Mouse (Mus musculus): ENCODE data around the gene Pkd1l3. TPM values are rescaled to one million over a fixed set of nuclear protein-coding genes. Genes with fewer than 3 reads are reported as not detected.

Gene Pkd1l3
- polyA plus RNA-seq (2014; fragmentation: Nextera tagmentation; extraction: Ambion mirVana), result 0.20 and 0.36 TPM in 2 replicates

DNA sequence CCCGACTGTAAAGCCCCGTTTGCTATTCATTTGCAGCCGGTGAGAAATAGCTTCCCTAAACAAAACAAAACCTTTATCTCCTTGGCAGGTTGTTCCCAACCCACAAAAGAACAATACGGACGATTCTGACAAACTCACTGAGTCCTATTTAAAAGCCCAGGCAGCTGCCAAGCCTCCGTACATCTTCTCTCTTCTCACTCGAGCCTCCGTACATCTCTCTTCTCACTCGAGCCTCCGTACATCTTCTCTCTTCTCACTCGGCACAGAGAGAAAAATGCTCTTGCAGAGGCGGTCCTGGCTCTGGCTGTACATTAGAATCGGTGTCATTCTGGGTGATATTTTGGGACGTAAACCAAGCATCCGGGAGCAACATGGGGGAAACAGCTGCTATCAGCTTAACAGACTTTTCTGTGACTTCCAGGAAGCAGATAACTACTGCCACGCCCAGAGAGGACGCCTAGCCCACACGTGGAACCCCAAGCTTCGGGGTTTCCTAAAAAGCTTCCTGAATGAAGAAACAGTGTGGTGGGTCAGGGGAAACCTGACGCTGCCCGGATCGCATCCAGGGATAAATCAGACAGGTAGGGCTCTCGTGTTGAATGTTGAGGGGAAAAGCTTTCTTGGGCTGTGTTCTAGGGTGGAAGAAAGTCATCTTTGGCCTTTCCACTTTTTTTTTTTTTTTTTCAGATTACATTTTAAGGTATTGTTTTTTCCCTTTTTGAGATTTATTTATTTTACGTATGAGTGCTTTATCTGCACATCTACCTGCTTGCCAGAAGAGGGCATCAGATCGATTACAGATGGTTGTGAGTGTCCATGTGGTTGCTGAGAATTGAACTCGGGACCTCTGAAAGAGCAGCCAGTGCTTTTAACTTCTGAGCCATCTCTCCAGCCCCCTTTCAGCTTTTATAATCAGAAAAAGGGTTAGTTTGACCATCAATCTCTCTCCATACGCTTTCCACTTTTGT lies at the start of gene Pkd1l3:
TSS of gene Pkd1l3 (plus strand) at position 275 of the 968 bp plus-strand sequence.
- H3K4me2 ChIP-seq, result no peak within 1 kb of the TSS
- 0 out of 2 replicates have a peak, but pooled peaks cover under 1% of the 10 kb centered on the region for H3K9me3 ChIP-seq (ENCODE audit: control insufficient read depth, low read length)
- ATAC-seq (ENCODE audit: low FRiP score), result no peak
- H3K27ac ChIP-seq (ENCODE audit: low read depth, low read length), result no peak within 1 kb of the TSS
- H3K36me3 ChIP-seq (ENCODE audit: control insufficient read depth, insufficient read depth, low read length), result no peaks in the 10 kb centered on the region
- H3K27me3 ChIP-seq (ENCODE audit: control insufficient read depth, insufficient read depth, low read length), result no peaks in the 10 kb centered on the region
- no peak for DNase-seq (ENCODE audit: low spot score, missing footprints)
- H3K4me3 ChIP-seq (ENCODE audit: low read depth, low read length), result no peak within 1 kb of the TSS
- no peaks in the 10 kb centered on the region for H3K4me1 ChIP-seq (ENCODE audit: control insufficient read depth, insufficient read depth, low read length)
- no peak within 1 kb of the TSS for H3K9ac ChIP-seq (ENCODE audit: low read length)
- 66% methylated on average over 27 of the region's 27 CpGs for WGBS

- no peaks in the 10 kb centered on the region for H3K9me3 ChIP-seq (ENCODE audit: control insufficient read depth, low read length)
- H3K9ac ChIP-seq (ENCODE audit: low read length), result peak overlapping the region; percentile 94
- DNase-seq (ENCODE audit: low spot score, missing footprints) (peak; percentile 86), ATAC-seq (ENCODE audit: low FRiP score) (no peak)
- WGBS, result 6% methylated on average over 10 of the region's 10 CpGs
- peaks cover 11% of the 10 kb centered on the region; the same call in 1 of the 2 replicates for H3K36me3 ChIP-seq (ENCODE audit: control insufficient read depth, insufficient read depth, low read length)
- peaks cover 16% of the 10 kb centered on the region for H3K4me1 ChIP-seq (ENCODE audit: control insufficient read depth, insufficient read depth, low read length)
- H3K27me3 ChIP-seq (ENCODE audit: control insufficient read depth, insufficient read depth, low read length), result no peaks in the 10 kb centered on the region
- H3K27ac ChIP-seq (ENCODE audit: low read depth, low read length), result no peak overlapping the region
- H3K4me3 ChIP-seq (ENCODE audit: low read depth, low read length), result peak overlapping the region; percentile 92
- H3K4me2 ChIP-seq, result peak overlapping the region; percentile 94
Measured at GRCm38 (mm10) chr8:109564766-109565165, 49.6 kb upstream of the Pkd1l3 start.

DNA sequence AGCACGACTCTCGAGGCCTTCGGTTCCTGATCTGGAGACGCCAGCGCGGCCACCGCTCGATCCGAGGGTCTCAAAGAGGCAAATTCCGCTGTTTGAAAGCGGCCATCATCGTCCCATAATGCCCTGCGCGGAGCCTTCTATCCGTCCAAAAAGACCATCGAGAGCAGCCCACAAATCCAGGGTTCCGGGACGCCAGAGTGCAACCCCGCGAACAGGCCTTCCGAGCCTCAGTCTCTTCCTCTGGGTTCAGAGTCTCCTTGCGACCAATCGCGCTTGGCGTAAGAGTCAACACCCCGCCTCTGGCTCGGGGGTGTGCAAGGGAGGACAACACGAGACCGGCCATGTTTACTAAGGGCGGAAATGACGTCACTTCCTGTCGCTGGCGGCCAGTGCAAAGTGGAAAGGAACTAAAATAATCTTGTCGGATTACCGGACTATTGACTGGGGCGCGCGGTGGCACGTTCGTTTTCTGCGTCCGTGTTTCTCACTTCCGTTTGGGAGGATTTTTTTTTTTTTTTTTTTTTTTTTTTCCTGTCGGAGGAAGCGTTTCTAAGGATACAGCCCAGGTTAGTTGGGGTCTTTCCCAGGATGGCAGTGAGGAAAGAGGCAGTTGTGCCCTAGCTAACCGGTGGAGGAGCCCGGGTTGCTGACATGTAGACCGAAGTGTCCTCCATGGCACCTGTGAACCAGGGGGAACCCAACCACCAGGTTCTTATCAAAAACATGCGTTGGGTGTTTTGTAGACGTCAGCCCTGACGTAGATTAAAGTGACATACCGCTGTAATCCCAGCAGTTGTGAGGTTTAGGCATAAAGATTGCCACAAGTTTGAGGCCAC lies 48.6 kb upstream of the Pkd1l3 start, which contains the start of the genes Dhx38 and Txnl4b:
TSS of gene Dhx38 (minus strand) at position 364 of the 836 bp plus-strand sequence.
TSS of gene Txnl4b (plus strand) at position 395 of the 836 bp plus-strand sequence.
- Histone ChIP-seq H3K4me2 (peak within 1 kb of the TSS; percentile 94), H3K27ac (ENCODE audit: low read depth, low read length) (peak within 1 kb of the TSS; percentile 85), H3K4me3 (ENCODE audit: low read depth, low read length) (peak within 1 kb of the TSS; percentile 92), H3K9me3 (ENCODE audit: control insufficient read depth, low read length) (no peaks in the 10 kb centered on the region), H3K4me1 (ENCODE audit: control insufficient read depth, insufficient read depth, low read length) (peaks cover 16% of the 10 kb centered on the region), H3K36me3 (ENCODE audit: control insufficient read depth, insufficient read depth, low read length) (peaks cover 5% of the 10 kb centered on the region; the same call in 1 of the 2 replicates), H3K27me3 (ENCODE audit: control insufficient read depth, insufficient read depth, low read length) (no peaks in the 10 kb centered on the region), H3K9ac (ENCODE audit: low read length) (peak within 1 kb of the TSS; percentile 94)
- peak; percentile 100 for DNase-seq (ENCODE audit: low spot score, missing footprints)
- WGBS, result under 1% methylated on average over 52 of the region's 52 CpGs
- ATAC-seq (ENCODE audit: low FRiP score), result peak; percentile 99

- Histone ChIP-seq H3K27me3 (ENCODE audit: control insufficient read depth, insufficient read depth, low read length) (no peaks in the 10 kb centered on the region), H3K9me3 (ENCODE audit: control insufficient read depth, low read length) (no peaks in the 10 kb centered on the region), H3K36me3 (ENCODE audit: control insufficient read depth, insufficient read depth, low read length) (no peaks in the 10 kb centered on the region), H3K9ac (ENCODE audit: low read length) (no peak overlapping the region), H3K4me2 (no peak overlapping the region), H3K27ac (ENCODE audit: low read depth, low read length) (no peak overlapping the region), H3K4me1 (ENCODE audit: control insufficient read depth, insufficient read depth, low read length) (peaks cover 7% of the 10 kb centered on the region), H3K4me3 (ENCODE audit: low read depth, low read length) (no peak overlapping the region)
- ATAC-seq (ENCODE audit: low FRiP score) (no peak), DNase-seq (ENCODE audit: low spot score, missing footprints) (no peak)
- WGBS, result 95% methylated on average over 12 of the region's 12 CpGs
Measured at GRCm38 (mm10) chr8:109571139-109571538, 43.2 kb upstream of the Pkd1l3 start.

DNA sequence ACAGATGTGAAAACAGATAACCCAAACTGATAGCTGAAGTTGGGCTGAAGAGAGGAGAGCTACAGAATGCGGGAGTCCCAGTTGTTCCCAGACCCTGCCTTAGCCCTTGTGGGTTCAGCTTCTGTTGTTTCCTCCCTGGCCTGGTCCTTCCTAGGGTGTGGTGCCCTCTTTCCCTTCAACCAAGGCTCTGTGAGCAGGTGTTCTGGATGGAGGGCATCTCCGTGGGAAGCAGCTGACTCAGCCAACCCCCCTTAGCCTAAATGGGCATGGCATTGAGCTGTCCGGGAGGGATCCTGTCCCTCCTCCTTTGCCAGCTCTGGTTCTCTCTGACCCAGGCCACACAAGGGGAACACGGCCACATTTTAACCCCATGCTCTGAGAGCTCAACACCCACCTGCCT lies 38.0 kb upstream of the Pkd1l3 start:
- H3K4me3 ChIP-seq (ENCODE audit: low read depth, low read length), result no peak overlapping the region
- no peaks in the 10 kb centered on the region for H3K36me3 ChIP-seq (ENCODE audit: control insufficient read depth, insufficient read depth, low read length)
- H3K4me1 ChIP-seq (ENCODE audit: control insufficient read depth, insufficient read depth, low read length), result no peaks in the 10 kb centered on the region
- H3K9me3 ChIP-seq (ENCODE audit: control insufficient read depth, low read length), result no peaks in the 10 kb centered on the region
- no peak overlapping the region for H3K9ac ChIP-seq (ENCODE audit: low read length)
- H3K4me2 ChIP-seq, result no peak overlapping the region
- H3K27ac ChIP-seq (ENCODE audit: low read depth, low read length), result no peak overlapping the region
- 81% methylated on average over 4 of the region's 4 CpGs for WGBS
- H3K27me3 ChIP-seq (ENCODE audit: control insufficient read depth, insufficient read depth, low read length), result no peaks in the 10 kb centered on the region
- no peak for ATAC-seq (ENCODE audit: low FRiP score)
- DNase-seq (ENCODE audit: low spot score, missing footprints), result no peak

- H3K9me3 ChIP-seq (ENCODE audit: control insufficient read depth, low read length), result no peaks in the 10 kb centered on the region
- no peak within 1 kb of the TSS for H3K4me3 ChIP-seq (ENCODE audit: low read depth, low read length)
- H3K9ac ChIP-seq (ENCODE audit: low read length), result no peak within 1 kb of the TSS
- H3K4me2 ChIP-seq, result no peak within 1 kb of the TSS
- DNase-seq (ENCODE audit: low spot score, missing footprints) (no peak), ATAC-seq (ENCODE audit: low FRiP score) (no peak)
- no peaks in the 10 kb centered on the region for H3K36me3 ChIP-seq (ENCODE audit: control insufficient read depth, insufficient read depth, low read length)
- no peaks in the 10 kb centered on the region for H3K27me3 ChIP-seq (ENCODE audit: control insufficient read depth, insufficient read depth, low read length)
- no peak within 1 kb of the TSS for H3K27ac ChIP-seq (ENCODE audit: low read depth, low read length)
- 74% methylated on average over 8 of the region's 8 CpGs for WGBS
- no peaks in the 10 kb centered on the region for H3K4me1 ChIP-seq (ENCODE audit: control insufficient read depth, insufficient read depth, low read length)
Measured at GRCm38 (mm10) chr8:109578900-109579301, 35.4 kb upstream of the Pkd1l3 start, which contains the start of gene Hp. Gene Hp, minus strand, starts transcription at chr8:109579172.

DNA sequence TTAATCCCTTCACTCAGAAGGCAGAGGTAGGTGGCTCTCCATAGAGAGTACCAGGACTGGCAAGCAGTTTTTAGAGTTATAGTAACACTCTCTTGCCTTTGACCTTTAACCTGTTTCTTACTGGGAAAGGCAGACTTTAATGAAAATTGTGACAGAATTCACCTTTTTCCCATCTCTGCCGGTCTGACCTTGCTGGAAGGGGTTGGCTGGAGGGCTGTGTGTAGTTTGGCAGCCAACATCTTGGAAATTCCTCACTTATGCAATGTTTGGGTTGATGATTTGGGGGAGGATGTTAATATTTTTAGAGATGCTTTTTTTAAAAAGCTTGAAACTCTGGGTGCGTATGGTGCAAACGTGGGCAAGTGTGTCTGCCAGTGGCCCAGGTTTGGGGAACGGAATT lies 30.0 kb upstream of the Pkd1l3 start:
- ATAC-seq (ENCODE audit: low FRiP score) (no peak), DNase-seq (ENCODE audit: low spot score, missing footprints) (no peak)
- Histone ChIP-seq H3K9me3 (ENCODE audit: control insufficient read depth, low read length) (no peaks in the 10 kb centered on the region), H3K4me2 (no peak overlapping the region), H3K36me3 (ENCODE audit: control insufficient read depth, insufficient read depth, low read length) (no peaks in the 10 kb centered on the region), H3K4me1 (ENCODE audit: control insufficient read depth, insufficient read depth, low read length) (no peaks in the 10 kb centered on the region), H3K9ac (ENCODE audit: low read length) (no peak overlapping the region), H3K27ac (ENCODE audit: low read depth, low read length) (no peak overlapping the region), H3K4me3 (ENCODE audit: low read depth, low read length) (no peak overlapping the region), H3K27me3 (ENCODE audit: control insufficient read depth, insufficient read depth, low read length) (no peaks in the 10 kb centered on the region)
- WGBS, result 86% methylated on average over 4 of the region's 4 CpGs

GRCm38 (mm10) chr8:109584830-109585229 lies 29.5 kb upstream of the Pkd1l3 start:
- no peaks in the 10 kb centered on the region for H3K27me3 ChIP-seq (ENCODE audit: control insufficient read depth, insufficient read depth, low read length)
- H3K4me3 ChIP-seq (ENCODE audit: low read depth, low read length), result no peak overlapping the region
- DNase-seq (ENCODE audit: low spot score, missing footprints) (no peak), ATAC-seq (ENCODE audit: low FRiP score) (no peak)
- no peak overlapping the region for H3K4me2 ChIP-seq
- H3K27ac ChIP-seq (ENCODE audit: low read depth, low read length), result no peak overlapping the region
- H3K9me3 ChIP-seq (ENCODE audit: control insufficient read depth, low read length), result no peaks in the 10 kb centered on the region
- H3K9ac ChIP-seq (ENCODE audit: low read length), result no peak overlapping the region
- no peaks in the 10 kb centered on the region for H3K36me3 ChIP-seq (ENCODE audit: control insufficient read depth, insufficient read depth, low read length)
- 85% methylated on average over 3 of the region's 3 CpGs for WGBS
- no peaks in the 10 kb centered on the region for H3K4me1 ChIP-seq (ENCODE audit: control insufficient read depth, insufficient read depth, low read length)

Data from midbrain, embryonic 11.5 days (tissue).